Mouse (Mus musculus) Muller cell, postnatal 12 days (primary cell): ENCODE results near the gene 4930544D05Rik.

Experiments used
- DNase-seq: peaks from one replicate; pipeline ENCODE4 v3.0.0-alpha.2; 2015; ENCODE audit errors: inconsistent ontology term

4930544D05Rik gene

DNA sequence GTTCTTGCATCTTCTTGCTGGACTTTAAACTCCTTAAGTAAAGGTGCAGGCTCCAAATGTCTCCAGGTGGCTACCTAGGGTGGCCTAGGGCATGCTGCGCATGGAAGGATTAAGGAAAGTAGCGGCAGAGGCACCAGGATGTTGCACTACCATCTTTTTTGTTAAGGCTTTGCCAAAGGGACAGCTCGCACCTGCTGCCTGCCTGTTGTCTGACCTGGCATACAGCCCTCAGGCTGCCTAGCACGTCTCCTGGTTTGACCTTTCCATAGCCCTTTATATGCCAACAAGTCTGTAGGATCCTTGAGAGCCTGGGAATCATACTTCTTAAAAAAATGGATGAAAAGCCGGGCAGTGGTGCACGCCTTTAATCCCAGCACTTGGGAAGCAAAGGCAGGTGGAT, 27.4 kb downstream of the 4930544D05Rik start:
- DNase-seq, result no peak

DNA sequence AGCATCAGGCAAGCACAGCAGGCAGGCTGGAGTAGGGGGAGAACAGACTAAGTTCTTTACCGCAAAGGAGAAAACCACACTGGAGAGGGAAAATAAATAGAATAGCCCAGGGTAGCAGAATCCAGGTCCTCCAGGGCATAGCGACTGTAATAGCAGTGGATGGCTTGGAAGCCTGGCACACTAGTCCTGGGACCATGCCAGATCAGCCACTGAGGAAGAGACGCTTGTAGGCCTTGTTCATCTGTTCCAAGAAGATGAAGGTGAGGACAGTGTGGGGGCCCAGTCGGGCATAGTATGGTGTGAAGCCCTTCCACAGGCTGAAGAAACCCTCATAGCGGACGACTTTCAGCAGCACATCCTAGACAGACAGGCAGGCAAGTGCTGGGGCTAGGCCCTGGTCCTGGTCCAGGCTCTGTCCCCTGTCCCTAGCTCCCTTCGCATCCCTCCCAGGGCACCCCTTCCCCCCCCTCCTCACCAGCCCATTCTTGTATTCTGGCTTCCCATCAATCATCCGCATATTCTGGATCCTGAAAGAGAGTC, 29.0 kb downstream of the 4930544D05Rik start:
- DNase-seq, result no peak

DNA sequence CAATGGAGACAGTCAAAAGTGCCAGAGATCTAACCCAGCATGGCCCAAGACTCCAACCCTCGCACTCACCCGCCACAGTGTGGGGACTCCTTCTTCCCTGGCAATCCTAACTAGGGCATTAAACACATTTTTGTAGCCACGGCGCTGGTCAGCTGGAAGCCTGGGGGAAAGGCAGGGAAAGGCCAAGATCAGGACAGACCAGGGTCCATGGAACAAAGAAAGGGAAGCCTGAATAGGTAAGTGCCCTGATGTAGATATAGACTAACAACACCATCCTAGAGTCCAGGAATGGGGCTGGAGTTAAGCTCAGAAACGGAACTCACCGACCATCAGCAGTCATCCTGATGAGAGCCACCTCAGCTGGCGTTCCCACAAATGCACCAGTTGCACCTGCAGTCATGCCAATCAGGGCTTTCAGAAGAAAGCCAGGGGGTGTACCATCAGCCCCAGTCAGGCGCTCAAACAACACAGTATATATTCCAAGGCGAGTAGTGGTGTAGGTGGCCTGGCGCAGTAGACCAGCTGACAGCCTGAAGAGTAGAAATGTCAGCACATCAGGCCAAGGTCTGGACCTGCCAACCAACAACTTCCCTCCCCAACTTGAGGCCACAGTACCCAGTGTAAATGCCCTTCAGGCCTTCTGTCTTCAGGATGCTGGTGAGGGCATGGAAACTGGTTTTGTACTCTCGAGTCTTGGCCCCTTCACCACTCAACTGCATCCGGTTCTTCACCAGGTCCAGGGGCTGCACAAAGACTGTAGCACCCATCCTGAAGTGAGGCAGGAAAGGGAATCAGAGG, 30.0 kb downstream of the 4930544D05Rik start:
- DNase-seq, result no peak

DNA sequence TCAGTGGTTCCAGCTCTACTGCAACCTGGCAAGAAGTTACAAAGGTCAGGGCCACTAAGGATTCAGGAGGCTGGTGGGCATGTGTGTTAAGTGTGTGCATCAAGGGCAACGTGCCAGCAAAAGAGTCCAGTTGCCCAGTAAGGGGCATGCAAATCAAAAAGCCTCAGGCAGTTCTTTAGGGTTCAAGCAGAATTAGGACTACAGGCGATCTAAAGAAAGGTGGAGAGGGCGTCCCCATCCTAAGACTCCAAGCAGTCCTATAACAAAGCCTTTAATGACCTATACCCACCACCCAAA, 30.6 kb downstream of the 4930544D05Rik start:
- DNase-seq, result no peak

DNA sequence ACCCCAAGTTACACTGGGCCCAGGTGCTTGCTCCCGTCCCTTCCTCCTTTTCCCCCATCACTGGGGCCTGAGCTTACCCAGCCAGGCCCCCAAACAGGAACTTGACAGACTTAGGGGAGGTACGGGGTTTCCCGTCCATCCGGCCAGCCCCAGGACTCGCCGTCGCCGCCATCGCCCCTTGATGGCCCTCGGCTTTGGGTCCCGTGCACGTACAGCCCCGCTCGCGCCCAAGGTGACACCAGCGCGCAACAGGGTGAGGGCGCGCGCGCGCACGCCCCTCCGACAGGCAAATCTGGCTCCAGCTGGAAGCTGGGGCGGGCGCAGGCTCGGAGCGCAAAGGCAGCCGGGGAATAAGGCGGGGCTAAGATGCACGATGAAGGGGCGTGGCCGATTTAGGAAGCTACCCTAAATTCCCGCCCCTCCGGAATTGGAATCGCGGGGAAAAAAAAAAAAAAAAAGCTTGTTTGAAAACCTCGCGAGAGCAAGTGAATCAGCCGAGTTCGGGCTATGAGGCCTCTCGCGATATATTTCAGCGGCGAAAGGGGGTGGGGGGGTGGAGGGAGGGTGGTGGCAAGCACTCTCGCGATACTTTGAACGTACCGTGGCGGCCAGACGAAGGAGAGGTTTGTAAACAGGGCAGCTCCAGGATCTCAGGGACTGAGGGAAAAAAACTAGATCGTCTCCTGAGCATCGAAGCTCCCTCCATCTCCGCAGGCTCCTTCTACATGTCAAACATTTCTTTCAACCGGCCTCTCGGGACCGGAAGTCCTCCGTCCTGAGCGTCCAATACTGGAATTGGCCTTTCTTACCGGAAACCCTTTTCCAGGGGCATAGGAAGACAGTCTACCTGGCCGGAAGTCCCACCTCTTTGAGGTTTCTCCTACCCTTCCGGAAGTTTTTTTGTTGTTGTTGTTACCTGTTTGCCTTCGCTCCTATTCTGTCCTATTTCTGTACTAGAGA, 31.3 kb downstream of the 4930544D05Rik start, which contains the start of the genes Rnf167 and Slc25a11:
TSS of gene Rnf167 (plus strand) at position 545 of the 960 bp plus-strand sequence.
TSS of gene Slc25a11 (minus strand) at position 789 of the 960 bp plus-strand sequence.
- DNase-seq, result peak; percentile 98

- peak; percentile 40 for DNase-seq
These were observed 32.2 kb downstream of the 4930544D05Rik start for GRCm38 (mm10) chr11:70647716-70648420.

GRCm38 (mm10) chr11:70648512-70648911, 32.9 kb downstream of the 4930544D05Rik start:
- no peak for DNase-seq

- DNase-seq, result no peak
These were observed 33.6 kb downstream of the 4930544D05Rik start for GRCm38 (mm10) chr11:70649185-70649734.

GRCm38 (mm10) chr11:70650322-70651175, 34.9 kb downstream of the 4930544D05Rik start:
- DNase-seq, result no peak

DNA sequence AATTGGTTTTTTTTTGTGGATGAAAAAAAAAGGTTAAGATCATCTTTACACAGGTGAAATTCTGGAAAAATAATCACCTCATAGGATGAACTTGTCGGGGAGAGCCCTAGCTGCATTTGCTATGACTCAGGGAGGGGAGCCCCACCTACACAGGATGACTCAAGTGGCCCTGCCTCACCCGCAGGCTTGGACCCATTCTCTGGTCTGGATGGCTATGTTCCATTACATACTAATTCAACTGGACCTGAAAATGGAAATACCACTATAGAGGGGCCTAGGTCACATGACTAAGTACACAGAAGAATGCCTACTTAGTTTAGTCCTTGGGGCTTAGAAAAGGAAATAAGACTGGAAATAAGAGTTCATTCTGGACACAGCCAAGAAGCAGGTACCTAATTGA, 35.7 kb downstream of the 4930544D05Rik start:
- peak; percentile 73 for DNase-seq

DNA sequence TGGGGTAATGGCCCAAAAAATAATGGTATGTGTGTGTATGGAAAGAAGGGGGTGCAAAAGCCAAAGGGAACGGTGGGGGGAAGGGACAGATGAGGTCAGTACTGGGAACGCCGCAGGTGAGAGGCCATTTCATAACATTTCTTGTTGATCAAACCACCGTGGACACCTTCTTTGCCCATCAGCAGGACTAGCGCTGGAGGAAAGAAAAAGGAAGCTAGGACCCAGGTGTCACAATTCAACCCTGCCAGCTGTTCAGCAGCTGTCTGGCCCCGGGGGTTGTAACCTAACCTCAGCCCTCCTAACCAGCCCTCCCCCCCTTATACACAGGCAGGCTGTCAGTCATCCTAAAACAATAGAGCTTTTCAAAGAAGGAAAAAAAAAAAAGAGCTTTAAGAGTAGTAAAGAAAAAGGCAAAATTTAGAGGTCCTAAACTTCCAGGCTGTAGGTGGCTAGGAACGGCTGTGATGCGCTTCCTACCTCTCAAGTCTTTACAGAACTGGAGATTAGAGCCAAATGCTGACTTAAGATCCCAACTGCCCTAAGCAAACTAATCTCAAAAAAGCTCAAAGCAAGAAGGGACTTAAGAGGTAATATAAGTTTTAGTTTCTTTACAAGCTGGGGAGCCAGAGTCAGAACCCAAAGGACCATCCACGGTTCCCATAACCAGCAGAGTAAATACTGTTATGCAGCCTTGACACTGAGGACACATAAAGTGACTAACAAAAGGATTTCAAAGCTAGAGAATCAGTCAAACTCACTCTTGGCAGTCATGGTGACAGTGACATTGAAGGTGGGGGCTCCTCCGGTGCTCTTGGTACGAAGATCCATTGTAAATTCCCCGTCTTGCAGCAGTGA, 36.6 kb downstream of the 4930544D05Rik start:
- no peak for DNase-seq

DNA sequence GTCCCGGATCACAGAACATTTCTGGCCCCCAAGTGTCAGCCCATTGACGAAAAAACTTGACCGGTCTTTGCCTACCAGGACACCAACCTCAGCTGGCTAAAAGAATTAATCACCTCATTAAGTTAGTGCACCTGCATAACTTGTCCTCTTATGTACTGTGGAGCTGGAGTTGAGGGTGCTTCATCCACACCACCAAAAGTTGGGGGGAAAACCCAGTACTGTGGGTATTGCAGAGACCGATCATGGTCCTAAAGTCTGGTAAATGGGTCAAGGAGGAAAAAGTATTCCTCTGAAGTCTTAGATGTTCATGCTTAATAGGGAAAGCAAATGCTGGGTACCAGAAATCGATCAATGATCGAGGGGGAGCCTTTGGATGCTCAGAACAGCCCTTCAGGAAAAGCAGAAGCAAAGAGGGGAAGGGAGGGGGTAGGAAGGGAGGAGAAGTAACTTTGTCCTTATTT, 37.3 kb downstream of the 4930544D05Rik start:
- no peak for DNase-seq

DNA sequence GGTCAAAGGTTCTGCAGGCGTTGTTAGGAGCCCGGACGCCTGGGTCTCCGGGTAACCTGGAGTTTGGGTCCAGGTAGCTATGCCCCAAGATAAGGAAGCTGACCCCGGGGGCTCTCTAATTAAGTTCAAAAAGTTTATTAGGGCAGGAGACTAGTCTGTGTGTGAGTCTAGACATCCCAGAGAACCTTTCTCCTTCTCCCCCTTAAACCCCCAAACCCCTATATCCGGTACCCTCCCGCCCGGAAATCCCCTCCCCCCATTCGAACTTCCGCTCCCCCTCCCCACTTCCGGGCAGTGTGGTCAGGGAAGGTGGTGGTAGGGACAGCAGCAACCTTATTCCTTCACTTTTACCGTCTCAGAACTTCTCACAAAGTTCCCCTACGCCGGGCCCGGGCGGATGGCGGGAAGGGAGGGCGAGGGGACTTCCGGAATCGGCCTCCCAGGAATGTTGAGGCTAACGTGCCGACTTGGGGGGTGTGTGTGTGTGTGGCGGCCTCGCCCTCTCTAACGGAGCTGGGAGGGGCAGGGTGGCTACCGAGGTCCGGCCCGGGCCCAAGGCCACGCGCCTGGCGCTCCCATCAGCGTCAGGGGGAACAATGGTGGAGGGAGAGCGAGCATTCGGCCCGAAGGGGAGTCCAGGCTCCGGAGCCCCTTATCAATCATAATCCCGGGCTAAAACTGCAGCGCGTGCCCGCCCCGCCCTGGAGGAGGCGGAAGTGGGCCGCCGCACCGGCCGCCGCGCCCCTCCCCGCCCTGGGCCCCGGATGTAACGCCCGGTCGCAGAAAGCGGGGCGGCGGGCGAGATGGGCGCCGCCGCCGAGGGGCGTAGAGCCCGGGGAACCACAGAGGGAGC, 37.9 kb downstream of the 4930544D05Rik start:
- DNase-seq, result peak; percentile 80

GRCm38 (mm10) chr11:70654198-70654922, 38.7 kb downstream of the 4930544D05Rik start, which contains the start of gene Pfn1:
TSS of gene Pfn1 (minus strand) at chr11:70654644.
- DNase-seq, result peak; percentile 94

- peak; percentile 96 for DNase-seq
These were observed 39.4 kb downstream of the 4930544D05Rik start for GRCm38 (mm10) chr11:70654923-70655570.

GRCm38 (mm10) chr11:70655571-70656455, 40.2 kb downstream of the 4930544D05Rik start:
- DNase-seq, result peak; percentile 72
